Mouse (Mus musculus) liver, embryonic 14.5 days (tissue): ENCODE data around the gene Ift122. TPM values are rescaled to one million over a fixed set of nuclear protein-coding genes. Genes with fewer than 3 reads are reported as not detected.

Source experiments
- ATAC-seq: fragments of 200-750 bp; cut with Nextera tagmentation; 2 replicates; pipeline ENCODE4 v1.8.0; 2017; ENCODE audit warnings: moderate number of reproducible peaks, mild to moderate bottlenecking, moderate library complexity; ENCODE audit not compliant: insufficient read depth
- DNase-seq, 3 experiments: peaks; one replicate each; pipeline ENCODE4 v3.0.0-alpha.2; 2012 to 2013; ENCODE audit warnings: low read depth in 3 of 3, low spot score in 3 of 3
- H3K27ac ChIP-seq: fragments of 300-500 bp; sonication (generic); 2 replicates; pipeline ENCODE4 v1.5.1; 2014; ENCODE audit warnings: moderate library complexity, mild to moderate bottlenecking, control low read depth, inconsistent platforms
- H3K27me3 ChIP-seq: fragments of 300-500 bp; sonication (generic); 2 replicates; pipeline ENCODE4 v1.6.1; 2014; ENCODE audit warnings: mild to moderate bottlenecking, low read length, moderate library complexity; ENCODE audit not compliant: control insufficient read depth, insufficient read depth
- H3K36me3 ChIP-seq: fragments of 300-500 bp; sonication (generic); replicated peaks from 2 replicates; pipeline ENCODE4 v1.6.1; 2014; ENCODE audit warnings: low read depth; ENCODE audit not compliant: control insufficient read depth, insufficient read depth
- H3K4me1 ChIP-seq, 2 experiments: fragments of 200-500 bp in 1 of 2; fragments of 300-500 bp in 1 of 2; sonication (generic) in 1 of 2; replicated peaks; 2 replicates each; pipeline ENCODE4 v1.6.1; 2012 to 2014; ENCODE audit warnings: antibody characterized with exemption in 1 of 2, inconsistent platforms in 1 of 2, low read length in 1 of 2; ENCODE audit not compliant: control insufficient read depth in 2 of 2, insufficient read depth in 2 of 2
- H3K4me2 ChIP-seq: fragments of 300-500 bp; sonication (generic); 2 replicates; pipeline ENCODE4 v1.6.1; 2014; ENCODE audit warnings: low read depth, mild to moderate bottlenecking, control low read depth, moderate library complexity
- H3K4me3 ChIP-seq, 2 experiments: fragments of 200-500 bp in 1 of 2; fragments of 300-500 bp in 1 of 2; sonication (generic) in 1 of 2; 2 replicates each; pipeline ENCODE4 v1.5.1; 2012 to 2014; ENCODE audit warnings: low read depth in 2 of 2, low read length in 2 of 2, mild to moderate bottlenecking in 2 of 2, control low read depth in 1 of 2, inconsistent platforms in 1 of 2, moderate library complexity in 1 of 2; ENCODE audit not compliant: insufficient read depth in 1 of 2
- H3K9ac ChIP-seq: fragments of 300-500 bp; sonication (generic); replicated peaks from 2 replicates; pipeline ENCODE4 v1.6.1; 2014; ENCODE audit warnings: mild to moderate bottlenecking, control low read depth, moderate library complexity
- H3K9me3 ChIP-seq: fragments of 300-500 bp; sonication (generic); 2 replicates; pipeline ENCODE4 v1.6.1; 2016; ENCODE audit warnings: low read length, mixed read lengths; ENCODE audit not compliant: control insufficient read depth
- CTCF ChIP-seq: IDR thresholded peaks from 2 replicates; pipeline ENCODE4 v1.5.1; 2016; ENCODE audit warnings: antibody characterized with exemption, low read depth, control low read depth
- EP300 ChIP-seq: IDR thresholded peaks from 2 replicates; pipeline ENCODE4 v1.6.1; 2016; ENCODE audit warnings: antibody characterized with exemption, low read depth
- WGBS: fragments of 180-500 bp; shearing (Covaris S2); extraction: QIAGEN DNeasy Blood & Tissue Kit; methylation state at CpG from one replicate; pipeline ENCODE4 v1.1.7; 2014; ENCODE audit not compliant: insufficient replicate concordance; 5-methylcytosine and 5-hydroxymethylcytosine counted together
- polyA plus RNA-seq, 2 experiments: library from polyadenylated mRNA; depleted of rRNA in 1 of 2; stranded (reverse) in 1 of 2; unstranded in 1 of 2; fragments of >200 nt; fragmentation: Nextera tagmentation in 1 of 2; extraction: Ambion mirVana in 1 of 2; gene quantifications; 2 replicates each; pipeline versions ENCODE4 v1.2.1 to v1.2.3; 2012 to 2014

Gene Ift122
- polyA plus RNA-seq, 2 experiments: 1.7 to 1.9 TPM

DNA sequence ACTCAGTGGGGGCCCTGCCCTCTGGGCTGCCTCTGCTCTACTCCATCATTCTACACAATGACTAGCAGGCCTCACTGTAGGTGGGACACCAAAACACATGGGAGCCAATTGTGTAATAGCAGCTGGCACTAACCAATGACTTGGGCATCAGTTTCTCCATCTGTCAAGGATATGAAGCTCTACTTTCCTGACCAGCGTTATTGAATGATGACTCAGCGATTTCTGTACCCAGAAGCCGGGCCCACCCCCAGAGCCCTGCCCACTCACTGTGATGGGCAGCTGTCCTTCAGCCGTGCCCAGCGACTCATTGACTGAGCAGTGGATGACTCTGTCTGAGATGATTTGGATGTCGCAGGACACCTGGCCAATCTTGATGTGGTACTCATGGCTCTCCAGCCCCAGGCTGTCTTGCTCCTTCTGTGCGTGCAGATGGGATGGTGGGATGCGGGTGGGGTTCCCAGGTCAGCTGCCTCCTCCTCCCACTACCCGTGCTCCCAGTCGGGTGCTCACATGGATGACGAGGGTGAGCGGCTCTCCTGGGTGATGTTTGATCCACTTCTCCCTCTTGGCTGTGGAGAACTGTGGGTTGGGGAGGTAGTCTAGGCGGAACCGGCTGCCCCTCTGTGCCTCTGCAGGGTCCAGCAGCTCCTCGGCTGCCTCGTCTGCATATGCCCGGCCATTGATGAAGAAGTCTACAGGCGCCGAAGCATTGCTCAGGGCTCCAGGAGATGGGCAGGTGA, 113.1 kb downstream of the Ift122 start:
- H3K36me3 ChIP-seq: no peaks in the 10 kb centered on the region
- no peaks in the 10 kb centered on the region for H3K9me3 ChIP-seq
- no peak for DNase-seq
- TF ChIP-seq CTCF (no peak), EP300 (no peak)
- no peak overlapping the region for H3K9ac ChIP-seq
- no peak overlapping the region for H3K4me2 ChIP-seq
- no peak for ATAC-seq
- H3K4me1 ChIP-seq: no peaks in the 10 kb centered on the region
- WGBS: 75% methylated on average over 19 of the region's 19 CpGs
- H3K27ac ChIP-seq: no peak overlapping the region
- H3K27me3 ChIP-seq: no peaks in the 10 kb centered on the region
- H3K4me3 ChIP-seq: no peak overlapping the region

DNA sequence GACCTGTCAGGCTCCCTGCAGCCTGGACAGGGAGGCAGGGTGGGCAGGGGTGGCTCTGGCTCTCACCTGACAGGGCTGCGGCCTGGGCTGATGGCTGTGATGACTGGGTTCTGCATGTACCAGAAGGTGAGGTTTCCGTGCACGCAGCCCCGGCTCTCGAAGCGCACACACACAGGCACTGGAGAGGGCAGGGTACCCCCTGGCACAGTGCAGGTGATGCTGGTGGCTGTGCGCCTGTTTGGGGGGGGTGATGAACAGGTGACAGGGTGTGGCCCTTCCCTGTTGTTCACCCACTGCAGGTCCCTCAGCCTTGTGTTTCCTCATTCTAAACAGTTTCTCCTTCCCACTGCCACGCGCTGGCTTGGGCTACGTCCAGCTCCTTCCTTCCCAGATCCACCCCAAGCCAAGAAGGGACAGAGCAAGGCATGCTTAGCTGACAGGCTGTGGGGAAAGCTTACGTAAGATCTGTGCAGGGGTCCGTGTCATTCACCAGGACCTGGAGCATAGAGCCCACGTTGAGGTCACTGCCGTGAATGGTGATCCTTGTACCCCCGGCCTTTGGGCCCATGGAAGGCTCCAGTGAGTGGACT, 114.1 kb downstream of the Ift122 start:
- no peak overlapping the region for H3K9ac ChIP-seq
- no peak overlapping the region for H3K4me2 ChIP-seq
- no peaks in the 10 kb centered on the region for H3K27me3 ChIP-seq
- H3K27ac ChIP-seq: no peak overlapping the region
- WGBS: 80% methylated on average over 15 of the region's 15 CpGs
- ATAC-seq (no peak), DNase-seq (no peak)
- H3K9me3 ChIP-seq: no peaks in the 10 kb centered on the region
- H3K36me3 ChIP-seq: no peaks in the 10 kb centered on the region
- TF ChIP-seq EP300 (no peak), CTCF (no peak)
- no peaks in the 10 kb centered on the region for H3K4me1 ChIP-seq
- no peak overlapping the region for H3K4me3 ChIP-seq

DNA sequence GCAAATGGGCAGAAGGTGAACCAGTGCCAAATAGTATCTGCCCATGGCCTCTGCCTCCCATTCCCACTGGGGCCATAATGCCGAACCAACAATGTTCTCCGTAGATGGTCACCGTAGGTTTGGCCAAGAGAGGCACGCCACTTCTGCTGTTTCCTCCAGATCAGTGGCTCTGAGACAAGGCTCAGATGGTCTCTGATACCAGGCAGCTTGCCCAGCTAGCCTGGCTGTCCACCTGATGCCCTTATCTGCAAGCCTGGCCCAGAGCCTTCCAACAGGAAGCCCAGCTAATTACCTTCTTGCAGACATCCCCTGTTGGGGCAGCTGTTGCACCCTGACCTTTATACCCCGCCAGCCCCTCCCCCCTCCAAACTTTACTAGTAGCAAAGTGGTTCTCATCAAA, 114.8 kb downstream of the Ift122 start:
- TF ChIP-seq EP300: no peak
- no peak for TF ChIP-seq CTCF
- H3K4me2 ChIP-seq: no peak overlapping the region
- no peak for DNase-seq
- H3K27ac ChIP-seq: no peak overlapping the region
- H3K36me3 ChIP-seq: no peaks in the 10 kb centered on the region
- H3K9ac ChIP-seq: no peak overlapping the region
- no peak overlapping the region for H3K4me3 ChIP-seq
- ATAC-seq: no peak
- no peaks in the 10 kb centered on the region for H3K4me1 ChIP-seq
- 73% methylated on average over 5 of the region's 5 CpGs for WGBS
- H3K27me3 ChIP-seq: no peaks in the 10 kb centered on the region
- H3K9me3 ChIP-seq: no peaks in the 10 kb centered on the region

DNA sequence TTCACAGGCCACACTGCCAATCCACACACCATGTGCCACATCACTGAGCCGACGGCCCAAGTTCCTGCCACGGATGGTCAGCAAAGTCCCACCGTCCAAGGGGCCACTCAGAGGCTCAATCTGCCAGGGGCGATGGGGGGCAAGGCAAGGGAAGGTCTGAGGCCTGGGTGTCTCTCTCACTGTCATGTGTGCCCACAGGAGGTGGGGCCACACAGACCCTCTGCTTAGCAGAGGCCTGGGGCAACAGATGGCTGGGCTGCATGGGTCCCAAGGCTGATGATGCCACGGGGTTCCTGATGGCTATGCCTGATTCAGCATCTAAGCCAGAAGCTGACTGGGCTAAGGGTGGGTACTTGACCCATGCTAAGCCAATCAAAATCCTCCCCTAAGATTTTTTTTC, 115.4 kb downstream of the Ift122 start:
- Histone ChIP-seq H3K27me3 (no peaks in the 10 kb centered on the region), H3K4me1 (no peaks in the 10 kb centered on the region), H3K27ac (no peak overlapping the region), H3K4me2 (no peak overlapping the region), H3K4me3 (no peak overlapping the region), H3K9me3 (no peaks in the 10 kb centered on the region), H3K36me3 (no peaks in the 10 kb centered on the region), H3K9ac (no peak overlapping the region)
- WGBS: 69% methylated on average over 6 of the region's 6 CpGs
- no peak for DNase-seq
- TF ChIP-seq CTCF (no peak), EP300 (no peak)
- no peak for ATAC-seq

- DNase-seq: no peak
- no peaks in the 10 kb centered on the region for H3K36me3 ChIP-seq
- H3K9ac ChIP-seq: no peak overlapping the region
- no peaks in the 10 kb centered on the region for H3K27me3 ChIP-seq
- no peaks in the 10 kb centered on the region for H3K4me1 ChIP-seq
- no peaks in the 10 kb centered on the region for H3K9me3 ChIP-seq
- TF ChIP-seq EP300 (no peak), CTCF (no peak)
- no peak overlapping the region for H3K27ac ChIP-seq
- no peak overlapping the region for H3K4me2 ChIP-seq
- 64% methylated on average over 9 of the region's 9 CpGs for WGBS
- no peak overlapping the region for H3K4me3 ChIP-seq
- no peak for ATAC-seq
Observed at GRCm38 (mm10) chr6:115969103-115969502, 115.8 kb downstream of the Ift122 start.
